Mouse (Mus musculus) liver, embryonic 15.5 days (tissue): ENCODE measurements at regions not wholly inside any gene's neighbourhood (a gene's known extent, or its start where the extent isn't known, plus 50 kb on each side); places are given as distances from the start of the nearest gene placed in this dataset.
"Not testable (repeated sequence)": the region's sequence is repeated elsewhere in the genome, so short reads cannot be mapped to it uniquely, and the experiment has no call there.

Source experiments
- ATAC-seq: fragments of 200-750 bp; cut with Nextera tagmentation; 2 replicates; pipeline ENCODE4 v1.8.0; 2017; ENCODE audit warnings: moderate number of reproducible peaks, mild to moderate bottlenecking, moderate library complexity; ENCODE audit not compliant: insufficient read depth
- H3K27ac ChIP-seq: fragments of 300-500 bp; sonication (generic); replicated peaks from 2 replicates; pipeline ENCODE4 v1.5.1; 2015; ENCODE audit warnings: mild to moderate bottlenecking, inconsistent platforms
- H3K27me3 ChIP-seq: fragments of 300-500 bp; sonication (generic); 2 replicates; pipeline ENCODE4 v1.6.1; 2015; ENCODE audit warnings: mild to moderate bottlenecking, inconsistent platforms
- H3K36me3 ChIP-seq: fragments of 300-500 bp; sonication (generic); replicated peaks from 2 replicates; pipeline ENCODE4 v1.6.1; 2015; ENCODE audit warnings: moderate library complexity, mild to moderate bottlenecking, inconsistent platforms
- H3K4me1 ChIP-seq: fragments of 300-500 bp; sonication (generic); replicated peaks from 2 replicates; pipeline ENCODE4 v1.6.1; 2015; ENCODE audit warnings: inconsistent platforms
- H3K4me2 ChIP-seq: fragments of 300-500 bp; sonication (generic); 2 replicates; pipeline ENCODE4 v1.6.1; 2015; ENCODE audit warnings: moderate library complexity, mild to moderate bottlenecking, inconsistent platforms
- H3K4me3 ChIP-seq: fragments of 300-500 bp; sonication (generic); replicated peaks from 2 replicates; pipeline ENCODE4 v1.5.1; 2015; ENCODE audit warnings: mild to moderate bottlenecking, inconsistent platforms
- H3K9ac ChIP-seq: fragments of 300-500 bp; sonication (generic); 2 replicates; pipeline ENCODE4 v1.6.1; 2015; ENCODE audit warnings: moderate library complexity, mild to moderate bottlenecking, inconsistent platforms
- H3K9me3 ChIP-seq: fragments of 300-500 bp; sonication (generic); replicated peaks from 2 replicates; pipeline ENCODE4 v1.6.1; 2016; ENCODE audit warnings: inconsistent platforms
- WGBS: fragments of 180-500 bp; shearing (Covaris S2); methylation state at CpG from one replicate; pipeline ENCODE4 v1.1.7; 2015; ENCODE audit warnings: mixed read lengths; ENCODE audit not compliant: insufficient replicate concordance; 5-methylcytosine and 5-hydroxymethylcytosine counted together

DNA sequence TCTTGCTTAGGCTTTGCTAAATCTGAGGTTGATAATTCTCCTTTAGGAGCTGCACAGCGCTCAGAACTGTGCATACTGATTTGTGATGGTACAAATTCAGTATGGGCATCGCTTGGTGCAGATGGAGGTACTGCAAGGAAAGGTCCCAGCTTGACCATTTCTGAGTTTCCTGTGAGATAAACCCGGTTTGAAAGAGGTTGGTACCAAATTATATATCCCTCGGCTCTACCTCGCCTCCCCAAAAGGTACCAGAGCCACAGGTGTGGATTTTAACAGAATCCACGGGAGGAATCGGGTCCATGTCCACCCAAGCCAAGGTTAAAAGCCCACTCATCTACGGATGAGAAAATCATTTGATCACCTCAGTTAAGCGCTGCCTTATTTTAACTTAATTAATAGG lies 172.5 kb upstream of the Zfp808 start:
- not testable (repeated sequence) for H3K4me1 ChIP-seq, H3K4me2 ChIP-seq, H3K4me3 ChIP-seq, H3K27ac ChIP-seq, H3K27me3 ChIP-seq, H3K36me3 ChIP-seq, ATAC-seq, H3K9me3 ChIP-seq, H3K9ac ChIP-seq
- 71% methylated on average over 9 of the region's 9 CpGs for WGBS

DNA sequence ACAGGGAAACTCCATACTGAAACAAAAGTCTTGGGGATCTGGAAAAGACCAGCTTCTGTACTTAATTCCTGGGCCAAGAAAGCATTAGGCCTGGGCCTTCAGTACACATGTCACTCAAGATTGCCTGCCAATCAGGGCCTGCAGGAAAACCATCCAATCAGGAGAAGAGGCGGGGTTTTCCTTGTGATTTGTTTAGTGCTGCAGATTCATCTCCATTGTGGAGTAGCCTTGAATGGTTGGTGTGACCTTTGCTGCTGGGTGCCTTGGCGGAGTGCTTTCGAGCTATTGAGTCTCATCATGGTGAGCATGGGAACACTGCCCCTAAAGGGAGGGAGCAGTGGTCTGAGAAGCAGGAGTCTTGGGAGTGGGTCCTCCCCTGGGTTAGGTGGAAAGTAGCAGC lies 150.8 kb upstream of the Zfp808 start:
- WGBS: 59% methylated on average over 3 of the region's 3 CpGs

DNA sequence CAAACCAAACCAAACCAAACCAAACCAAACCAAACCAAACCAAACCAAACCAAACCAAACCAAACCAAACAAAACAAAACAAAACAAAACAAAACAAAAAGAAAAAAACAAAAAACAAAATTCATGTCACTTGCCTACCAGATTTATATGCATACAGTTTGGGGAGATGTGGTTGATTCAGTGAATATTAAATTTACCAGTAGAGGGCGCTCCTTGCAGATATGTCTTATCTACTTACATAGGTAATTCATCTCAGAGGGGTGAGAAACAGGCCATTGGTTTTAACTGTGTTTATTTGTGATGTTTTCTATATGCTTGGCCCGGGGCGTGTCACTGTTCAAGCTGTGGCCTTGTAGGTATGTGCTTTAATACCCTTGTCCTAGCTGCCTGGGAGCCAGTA lies 133.2 kb upstream of the Zfp808 start:
- not testable (repeated sequence) for H3K9me3 ChIP-seq, H3K27ac ChIP-seq, ATAC-seq, H3K9ac ChIP-seq, H3K27me3 ChIP-seq, H3K36me3 ChIP-seq, H3K4me2 ChIP-seq, H3K4me3 ChIP-seq, H3K4me1 ChIP-seq
- WGBS: 57% methylated on average over 3 of the region's 3 CpGs

More for the DNA sequence above, 150.8 kb upstream of the Zfp808 start:
- not testable (repeated sequence) for H3K4me1 ChIP-seq, H3K9ac ChIP-seq, H3K4me2 ChIP-seq, H3K27ac ChIP-seq, H3K36me3 ChIP-seq, H3K4me3 ChIP-seq, H3K9me3 ChIP-seq, H3K27me3 ChIP-seq, ATAC-seq

DNA sequence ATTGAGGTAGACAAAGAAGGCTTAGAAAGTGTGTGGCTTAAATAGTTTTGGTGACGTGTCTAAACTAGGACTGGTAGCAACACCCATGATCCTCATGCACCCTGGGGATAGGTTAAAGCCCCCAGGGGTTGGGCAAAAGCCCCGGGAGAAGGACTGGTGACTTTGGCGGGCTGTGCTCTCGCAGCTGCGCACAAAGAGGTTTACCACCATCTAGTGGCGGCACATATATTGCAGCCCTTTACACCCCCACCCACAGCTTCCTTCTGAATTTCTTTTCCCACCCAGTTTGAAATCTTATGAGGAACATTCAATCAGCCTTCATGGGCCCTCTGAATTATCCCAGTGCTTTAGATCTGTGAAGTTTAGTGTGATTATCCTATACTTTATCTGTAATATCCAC lies 130.9 kb upstream of the Zfp808 start:
- not testable (repeated sequence) for H3K4me1 ChIP-seq, H3K9ac ChIP-seq, H3K36me3 ChIP-seq, ATAC-seq, H3K4me3 ChIP-seq, H3K9me3 ChIP-seq, H3K27me3 ChIP-seq, H3K27ac ChIP-seq
- WGBS: 4% methylated on average over 6 of the region's 6 CpGs
- H3K4me2 ChIP-seq: peak overlapping the region; percentile 41

DNA sequence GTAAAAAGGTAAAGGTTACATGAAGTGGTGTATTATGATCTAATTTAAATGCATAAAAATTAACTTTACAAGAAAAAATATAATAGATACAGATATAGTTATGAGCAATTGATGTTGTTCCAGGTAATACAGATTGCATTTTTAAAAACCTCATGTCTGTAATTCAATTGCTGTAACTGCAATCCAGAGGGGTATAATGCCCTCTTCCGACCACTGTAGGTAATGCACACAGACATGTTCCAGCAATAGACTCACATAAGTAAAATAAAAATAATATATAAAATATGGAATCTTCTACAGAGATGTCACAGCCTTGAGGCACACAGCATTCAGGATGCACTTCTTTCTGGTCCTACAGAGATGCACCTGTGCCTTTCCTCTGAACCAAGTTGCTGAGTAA lies 122.4 kb upstream of the Zfp808 start:
- ATAC-seq, H3K4me3 ChIP-seq, H3K27me3 ChIP-seq, H3K36me3 ChIP-seq, H3K4me2 ChIP-seq, H3K9me3 ChIP-seq, H3K4me1 ChIP-seq, H3K9ac ChIP-seq, H3K27ac ChIP-seq: not testable (repeated sequence)
- 46% methylated on average over 1 of the region's 1 CpGs for WGBS

DNA sequence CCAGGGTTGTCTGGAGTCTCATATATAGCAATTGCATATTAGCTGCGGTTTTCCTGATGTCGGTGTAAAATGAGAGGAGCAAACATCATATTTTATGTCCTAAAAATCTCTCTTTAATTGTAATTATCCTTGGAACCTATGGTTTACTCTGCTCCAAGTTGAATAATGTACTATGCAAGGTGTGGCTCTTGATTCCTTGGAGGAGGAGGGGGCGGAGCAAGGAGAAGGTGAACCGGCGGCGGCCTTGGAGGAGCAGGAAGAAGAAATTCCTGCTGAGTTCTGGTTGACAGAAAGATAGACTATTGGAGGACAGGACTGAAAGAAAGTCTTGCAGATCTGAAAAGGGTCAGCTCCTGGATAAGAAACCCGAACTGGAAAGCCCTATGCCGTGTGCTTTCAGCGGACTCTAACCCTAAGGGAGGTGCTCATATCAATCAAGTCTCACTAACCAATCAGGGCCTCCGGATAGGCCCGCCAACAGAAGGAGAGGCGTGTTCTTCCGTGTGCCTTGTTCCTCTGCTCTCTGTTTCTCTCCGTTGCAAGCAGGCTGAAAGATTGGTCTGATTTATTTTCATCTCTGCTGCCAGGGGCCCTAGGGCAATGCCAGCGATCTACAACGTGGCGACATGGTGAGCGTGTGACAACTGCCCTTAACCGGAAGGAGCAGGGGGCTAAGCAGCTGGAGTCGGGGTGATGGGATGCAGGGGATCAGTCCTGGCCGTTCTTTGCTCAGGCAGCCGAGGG lies 114.1 kb upstream of the Zfp808 start:
- peak overlapping the region; percentile 63 for H3K9ac ChIP-seq
- WGBS: under 1% methylated on average over 22 of the region's 22 CpGs
- not testable (repeated sequence) for H3K9me3 ChIP-seq

DNA sequence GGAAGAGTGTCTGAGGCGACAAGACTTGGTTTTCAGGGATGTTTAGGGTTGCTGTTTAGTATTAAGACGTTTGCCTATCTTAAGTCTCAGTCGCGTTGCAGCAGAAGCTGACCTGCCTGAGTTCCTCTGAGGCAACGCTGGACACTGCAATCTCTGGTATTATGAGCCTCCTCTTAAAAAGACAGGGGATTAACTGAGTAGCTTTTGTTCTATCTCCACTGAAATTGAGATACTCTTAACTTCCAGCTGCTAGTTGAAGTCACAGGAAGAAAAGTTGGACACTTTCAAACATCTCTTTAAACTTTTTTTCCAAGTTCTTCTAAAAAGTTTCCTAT lies 113.6 kb upstream of the Zfp808 start:
- not testable (repeated sequence) for ATAC-seq, H3K4me1 ChIP-seq, H3K36me3 ChIP-seq, H3K27me3 ChIP-seq, H3K9me3 ChIP-seq
- H3K9ac ChIP-seq: peak overlapping the region; percentile 63
- H3K4me2 ChIP-seq: peak overlapping the region; percentile 71
- H3K4me3 ChIP-seq: peak overlapping the region; percentile 69
- WGBS: under 1% methylated on average over 5 of the region's 5 CpGs
- peak overlapping the region; percentile 39; the same call in 1 of the 2 replicates for H3K27ac ChIP-seq

More for the DNA sequence above, 114.1 kb upstream of the Zfp808 start:
- Histone ChIP-seq H3K4me3 (peak overlapping the region; percentile 69), H3K4me2 (peak overlapping the region; percentile 71), H3K27ac (peak overlapping the region; percentile 39; the same call in 1 of the 2 replicates)
- peak; percentile 82 for ATAC-seq
- not testable (repeated sequence) for H3K27me3 ChIP-seq, H3K36me3 ChIP-seq, H3K4me1 ChIP-seq

DNA sequence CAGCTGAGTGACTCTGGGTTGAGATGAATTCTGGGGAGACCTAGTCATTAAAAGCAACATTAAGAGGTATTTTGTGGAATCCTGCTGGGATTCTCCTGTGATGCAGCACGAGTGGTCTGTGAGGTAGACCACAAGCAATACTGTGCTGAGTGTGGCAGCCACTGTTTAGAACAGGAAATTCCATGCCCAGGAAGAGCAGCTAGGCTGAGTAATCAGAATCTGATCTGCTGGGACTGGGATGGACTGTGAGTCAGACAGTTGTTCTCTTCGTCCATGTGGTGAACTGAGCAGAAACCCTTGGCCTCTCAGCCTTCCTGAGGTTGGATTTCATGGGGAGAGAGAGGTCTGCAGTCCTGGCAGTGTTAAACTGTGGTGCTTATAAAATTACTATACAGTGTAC lies 92.0 kb upstream of the Zfp808 start:
- H3K9ac ChIP-seq, H3K4me3 ChIP-seq, H3K27me3 ChIP-seq, H3K4me1 ChIP-seq, H3K4me2 ChIP-seq, ATAC-seq, H3K27ac ChIP-seq, H3K9me3 ChIP-seq, H3K36me3 ChIP-seq: not testable (repeated sequence)
- WGBS: 55% methylated on average over 2 of the region's 2 CpGs

DNA sequence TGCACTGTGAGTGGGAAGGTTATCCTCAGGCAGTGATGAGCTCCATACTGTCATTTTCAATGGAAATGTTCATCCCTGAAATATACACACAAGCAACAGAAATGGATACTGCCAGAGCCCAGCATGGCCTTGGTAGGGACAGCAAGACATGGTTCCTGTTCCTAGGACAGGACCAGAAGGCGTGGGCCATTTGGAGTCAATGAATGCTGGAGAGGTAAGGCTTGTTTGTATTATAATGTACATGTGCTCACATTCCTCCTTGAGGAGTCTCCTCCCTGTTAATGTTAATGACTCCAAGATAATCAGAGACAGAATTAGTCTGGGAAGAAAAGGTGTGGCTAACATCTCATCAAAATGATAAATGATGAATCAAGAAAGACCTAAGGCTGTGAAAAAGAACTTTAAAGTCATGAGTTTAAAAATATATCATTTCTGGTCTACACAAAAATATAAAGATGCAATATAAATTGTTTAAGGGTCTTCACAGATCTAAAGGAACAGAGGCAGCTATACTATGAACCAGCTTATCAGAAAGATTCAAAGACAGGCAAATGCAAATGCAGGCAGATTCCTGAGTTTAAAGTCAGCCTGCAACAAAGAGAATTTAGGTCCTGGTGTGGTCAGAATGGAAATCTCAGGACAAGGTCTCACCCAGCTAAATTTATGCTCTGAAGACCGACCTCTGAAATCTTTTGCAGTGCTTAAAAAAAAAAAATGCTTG lies 51.6 kb upstream of the Zfp808 start:
- not testable (repeated sequence) for H3K27me3 ChIP-seq, H3K36me3 ChIP-seq, H3K9ac ChIP-seq, ATAC-seq, H3K27ac ChIP-seq, H3K4me3 ChIP-seq, H3K9me3 ChIP-seq, H3K4me2 ChIP-seq, H3K4me1 ChIP-seq
- WGBS: 37% methylated on average over 2 of the region's 2 CpGs

DNA sequence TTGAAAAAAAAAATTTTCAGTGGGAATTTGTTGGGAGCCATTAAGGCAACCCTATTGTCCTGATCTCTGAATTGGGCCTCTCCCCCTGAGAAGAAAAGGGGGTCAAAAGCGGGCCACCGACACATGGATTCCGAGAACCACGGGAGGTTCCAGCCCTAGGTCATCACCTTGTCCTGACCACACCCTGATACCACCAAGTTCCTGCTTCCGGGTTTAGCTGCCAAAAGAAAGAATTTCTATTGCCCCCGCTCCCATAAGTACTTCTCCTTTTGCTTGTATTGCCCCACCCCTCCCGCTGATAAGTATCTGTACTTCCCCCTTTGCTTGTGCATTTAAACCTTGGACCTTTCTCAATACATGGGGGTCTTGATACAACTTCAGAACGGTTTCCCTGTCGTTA lies 50.8 kb upstream of the Zfp808 start:
- H3K27ac ChIP-seq, H3K36me3 ChIP-seq, H3K9ac ChIP-seq, ATAC-seq, H3K4me3 ChIP-seq, H3K4me1 ChIP-seq, H3K4me2 ChIP-seq, H3K27me3 ChIP-seq, H3K9me3 ChIP-seq: not testable (repeated sequence)
- WGBS: 50% methylated on average over 9 of the region's 9 CpGs
